Mouse (Mus musculus) liver, embryonic 13.5 days (tissue): ENCODE data around the gene Tnip2. TPM values are rescaled to one million over a fixed set of nuclear protein-coding genes. Genes with fewer than 3 reads are reported as not detected.

Experiments used
- ATAC-seq: fragments of 200-750 bp; cut with Nextera tagmentation; 2 replicates; pipeline ENCODE4 v1.8.0; 2017; ENCODE audit warnings: low read depth, mild to moderate bottlenecking, moderate number of reproducible peaks, moderate library complexity
- DNase-seq: peaks from one replicate; pipeline ENCODE4 v3.0.0; 2022
- H3K27ac ChIP-seq: fragments of 300-500 bp; sonication (generic); 2 replicates; pipeline ENCODE4 v1.5.1; 2015; ENCODE audit warnings: moderate library complexity, mild to moderate bottlenecking, inconsistent platforms
- H3K27me3 ChIP-seq: fragments of 300-500 bp; sonication (generic); 2 replicates; pipeline ENCODE4 v1.6.1; 2015; ENCODE audit warnings: mild to moderate bottlenecking, inconsistent platforms
- H3K36me3 ChIP-seq: fragments of 300-500 bp; sonication (generic); 2 replicates; pipeline ENCODE4 v1.6.1; 2015; ENCODE audit warnings: mild to moderate bottlenecking, inconsistent platforms
- H3K4me1 ChIP-seq: fragments of 300-500 bp; sonication (generic); replicated peaks from 2 replicates; pipeline ENCODE4 v1.6.1; 2015; ENCODE audit warnings: inconsistent platforms
- H3K4me2 ChIP-seq: fragments of 300-500 bp; sonication (generic); 2 replicates; pipeline ENCODE4 v1.6.1; 2015; ENCODE audit warnings: inconsistent platforms, mild to moderate bottlenecking, moderate library complexity
- H3K4me3 ChIP-seq: fragments of 300-500 bp; sonication (generic); replicated peaks from 2 replicates; pipeline ENCODE4 v1.5.1; 2015; ENCODE audit warnings: mild to moderate bottlenecking, inconsistent platforms
- H3K9ac ChIP-seq: fragments of 300-500 bp; sonication (generic); 2 replicates; pipeline ENCODE4 v1.6.1; 2015; ENCODE audit warnings: mild to moderate bottlenecking, inconsistent platforms
- H3K9me3 ChIP-seq: fragments of 300-500 bp; sonication (generic); replicated peaks from 2 replicates; pipeline ENCODE4 v1.6.1; 2016; ENCODE audit warnings: inconsistent platforms
- WGBS: fragments of 180-500 bp; shearing (Covaris S2); methylation state at CpG from one replicate; pipeline ENCODE4 v1.1.7; 2015; ENCODE audit not compliant: insufficient replicate concordance; 5-methylcytosine and 5-hydroxymethylcytosine counted together
- polyA plus RNA-seq: library from polyadenylated mRNA; unstranded; fragments of >200 nt; fragmentation: Nextera tagmentation; extraction: Ambion mirVana; gene quantifications from 2 replicates; pipeline ENCODE4 v1.2.1, GENCODE M21; 2015

The Tnip2 gene
- polyA plus RNA-seq, 1 experiment from 2014 or later = 5.4 TPM

- ATAC-seq = no peak
- no peak for DNase-seq
- Histone ChIP-seq H3K4me2 (no peak overlapping the region), H3K27me3 (peaks cover 10% of the 10 kb centered on the region; the same call in 1 of the 2 replicates), H3K36me3 (no peaks in the 10 kb centered on the region), H3K4me3 (no peak overlapping the region), H3K27ac (no peak overlapping the region), H3K9ac (no peak overlapping the region), H3K9me3 (no peaks in the 10 kb centered on the region), H3K4me1 (peaks cover 55% of the 10 kb centered on the region)
- 54% methylated on average over 4 of the region's 4 CpGs for WGBS
These were observed 10.2 kb upstream of the Tnip2 start for GRCm38 (mm10) chr5:34523958-34524485.

DNA sequence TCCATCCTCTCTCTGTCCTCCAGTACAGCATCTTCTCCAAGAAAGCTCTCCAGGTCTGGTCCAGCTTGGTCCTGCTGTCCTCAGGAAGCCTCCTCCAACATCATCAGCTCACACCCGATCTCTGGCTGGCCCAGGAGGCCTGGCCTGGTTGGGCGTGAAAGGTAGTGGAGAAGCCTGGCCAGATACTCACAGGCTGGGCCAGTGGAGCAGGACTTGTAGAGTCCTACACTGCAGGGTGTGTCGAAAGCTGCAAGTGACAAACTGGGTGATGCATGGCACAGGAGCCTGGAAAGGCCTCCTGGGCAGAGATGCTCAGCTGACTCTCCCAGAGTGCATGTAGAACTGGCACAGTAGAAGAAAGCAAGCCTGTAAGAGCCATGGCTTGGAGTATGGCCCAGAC lies 7.5 kb upstream of the Tnip2 start:
- H3K27ac ChIP-seq = 0 out of 2 replicates have a peak overlapping the region, but pooled peaks have one; percentile 11
- peaks cover 38% of the 10 kb centered on the region for H3K4me1 ChIP-seq
- DNase-seq (no peak), ATAC-seq (no peak)
- no peaks in the 10 kb centered on the region for H3K36me3 ChIP-seq
- 58% methylated on average over 3 of the region's 3 CpGs for WGBS
- no peak overlapping the region for H3K4me3 ChIP-seq
- 0 out of 2 replicates have a peak overlapping the region, but pooled peaks have one; percentile 17 for H3K9ac ChIP-seq
- 0 out of 2 replicates have a peak, but pooled peaks cover 5% of the 10 kb centered on the region for H3K27me3 ChIP-seq
- no peak overlapping the region for H3K4me2 ChIP-seq
- H3K9me3 ChIP-seq = no peaks in the 10 kb centered on the region

GRCm38 (mm10) chr5:34520458-34521209 lies 6.8 kb upstream of the Tnip2 start:
- WGBS = 22% methylated on average over 11 of the region's 11 CpGs
- H3K36me3 ChIP-seq = no peaks in the 10 kb centered on the region
- peaks cover 31% of the 10 kb centered on the region for H3K4me1 ChIP-seq
- no peak overlapping the region for H3K9ac ChIP-seq
- H3K9me3 ChIP-seq = no peaks in the 10 kb centered on the region
- ATAC-seq (no peak; the same call in 1 of the 2 replicates), DNase-seq (no peak)
- peak overlapping the region; percentile 11; the same call in 1 of the 2 replicates for H3K27ac ChIP-seq
- H3K4me2 ChIP-seq = no peak overlapping the region
- H3K4me3 ChIP-seq = no peak overlapping the region
- 0 out of 2 replicates have a peak, but pooled peaks cover 5% of the 10 kb centered on the region for H3K27me3 ChIP-seq

GRCm38 (mm10) chr5:34519389-34519910 lies 5.7 kb upstream of the Tnip2 start:
- Histone ChIP-seq H3K4me2 (no peak overlapping the region), H3K27ac (peak overlapping the region; percentile 11; the same call in 1 of the 2 replicates)
- 71% methylated on average over 9 of the region's 9 CpGs for WGBS

DNA sequence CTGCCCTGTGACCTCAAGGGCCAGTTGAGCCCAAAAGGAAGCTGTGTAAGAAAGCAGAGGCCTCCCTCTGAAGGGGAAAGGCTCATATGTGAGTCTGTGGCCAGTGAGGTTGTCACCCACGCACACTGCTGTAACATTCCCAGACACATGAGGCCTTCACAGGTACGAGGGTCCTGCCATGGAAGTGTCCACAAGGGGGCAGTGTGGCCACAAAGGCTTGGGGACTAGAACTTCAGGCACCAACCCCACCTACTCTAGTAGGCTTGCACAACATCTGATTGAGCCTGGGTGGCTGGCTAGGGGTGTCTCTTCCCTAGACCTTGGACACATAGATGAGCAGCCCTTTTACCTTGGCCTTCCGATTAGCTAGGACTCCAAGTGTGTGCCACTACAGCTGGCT lies 4.1 kb upstream of the Tnip2 start:
- DNase-seq = peak; percentile 69
- no peaks in the 10 kb centered on the region for H3K36me3 ChIP-seq
- no peak overlapping the region for H3K27ac ChIP-seq
- no peak overlapping the region for H3K9ac ChIP-seq
- no peak overlapping the region for H3K4me2 ChIP-seq
- no peak overlapping the region for H3K4me3 ChIP-seq
- H3K9me3 ChIP-seq = no peaks in the 10 kb centered on the region
- ATAC-seq = peak; percentile 16; the same call in 1 of the 2 replicates
- peaks cover 43% of the 10 kb centered on the region for H3K4me1 ChIP-seq
- H3K27me3 ChIP-seq = no peaks in the 10 kb centered on the region
- 10% methylated on average over 3 of the region's 3 CpGs for WGBS

More at GRCm38 (mm10) chr5:34519389-34519910, 5.7 kb upstream of the Tnip2 start:
- ATAC-seq (no peak), DNase-seq (no peak)
- no peaks in the 10 kb centered on the region for H3K9me3 ChIP-seq
- 0 out of 2 replicates have a peak, but pooled peaks cover 3% of the 10 kb centered on the region for H3K27me3 ChIP-seq
- H3K9ac ChIP-seq = no peak overlapping the region
- H3K36me3 ChIP-seq = no peaks in the 10 kb centered on the region
- H3K4me3 ChIP-seq = no peak overlapping the region
- H3K4me1 ChIP-seq = peaks cover 32% of the 10 kb centered on the region

DNA sequence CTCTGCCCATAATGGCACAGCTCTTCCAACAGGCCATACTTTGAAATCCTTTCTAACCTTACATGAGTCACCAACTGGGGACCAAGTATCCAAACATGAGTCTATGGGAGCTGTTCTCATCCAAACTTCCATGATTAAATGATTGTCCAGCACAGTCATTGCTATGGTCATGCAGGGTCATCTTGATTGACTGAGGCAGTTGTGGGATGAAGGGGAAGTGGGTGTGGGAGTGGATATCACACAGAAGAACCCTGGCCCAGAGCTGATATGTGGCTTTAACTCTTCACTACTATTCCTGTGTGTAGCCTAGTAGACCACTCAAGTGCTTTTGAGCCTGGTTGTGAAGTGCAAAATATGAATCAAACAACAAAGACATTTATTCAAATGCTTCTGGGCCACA lies 1.3 kb upstream of the Tnip2 start:
- peaks cover 34% of the 10 kb centered on the region for H3K4me1 ChIP-seq
- no peak overlapping the region for H3K9ac ChIP-seq
- no peak overlapping the region for H3K4me2 ChIP-seq
- no peaks in the 10 kb centered on the region for H3K36me3 ChIP-seq
- no peaks in the 10 kb centered on the region for H3K9me3 ChIP-seq
- no peak for ATAC-seq
- no peak for DNase-seq
- H3K27me3 ChIP-seq = no peaks in the 10 kb centered on the region
- H3K4me3 ChIP-seq = no peak overlapping the region
- H3K27ac ChIP-seq = no peak overlapping the region

GRCm38 (mm10) chr5:34514218-34514566 lies 401 bp upstream of the Tnip2 start:
- Histone ChIP-seq H3K9ac (peak overlapping the region; percentile 60), H3K4me1 (peaks cover 31% of the 10 kb centered on the region), H3K36me3 (no peaks in the 10 kb centered on the region), H3K27me3 (no peaks in the 10 kb centered on the region), H3K4me2 (peak overlapping the region; percentile 100), H3K4me3 (peak overlapping the region; percentile 82), H3K9me3 (no peaks in the 10 kb centered on the region), H3K27ac (no peak overlapping the region)
- DNase-seq = no peak
- 10% methylated on average over 7 of the region's 7 CpGs for WGBS
- peak; percentile 35 for ATAC-seq

- H3K4me1 ChIP-seq = peaks cover 23% of the 10 kb centered on the region
- peak overlapping the region; percentile 82; the same call in 1 of the 2 replicates for H3K4me3 ChIP-seq
- no peak overlapping the region for H3K9ac ChIP-seq
- no peaks in the 10 kb centered on the region for H3K36me3 ChIP-seq
- H3K27me3 ChIP-seq = no peaks in the 10 kb centered on the region
- 89% methylated on average over 3 of the region's 3 CpGs for WGBS
- no peaks in the 10 kb centered on the region for H3K9me3 ChIP-seq
- DNase-seq (no peak), ATAC-seq (no peak)
- H3K27ac ChIP-seq = no peak overlapping the region
- H3K4me2 ChIP-seq = peak overlapping the region; percentile 100
These were observed 1.3 kb downstream of the Tnip2 start for GRCm38 (mm10) chr5:34512486-34512885.

GRCm38 (mm10) chr5:34502821-34503220 lies 11.0 kb downstream of the Tnip2 start:
- DNase-seq (no peak), ATAC-seq (peak; percentile 34; the same call in 1 of the 2 replicates)
- WGBS = 64% methylated on average over 6 of the region's 6 CpGs
- Histone ChIP-seq H3K4me3 (no peak overlapping the region), H3K4me2 (no peak overlapping the region), H3K9ac (no peak overlapping the region), H3K36me3 (0 out of 2 replicates have a peak, but pooled peaks cover 20% of the 10 kb centered on the region), H3K27me3 (no peaks in the 10 kb centered on the region), H3K27ac (no peak overlapping the region), H3K9me3 (no peaks in the 10 kb centered on the region), H3K4me1 (no peaks in the 10 kb centered on the region)

GRCm38 (mm10) chr5:34502411-34502810 lies 11.4 kb downstream of the Tnip2 start:
- no peaks in the 10 kb centered on the region for H3K9me3 ChIP-seq
- ATAC-seq (0 out of 2 replicates have a peak, but pooled peaks have one; percentile 7), DNase-seq (no peak)
- 0 out of 2 replicates have a peak, but pooled peaks cover 20% of the 10 kb centered on the region for H3K36me3 ChIP-seq
- no peak overlapping the region for H3K4me2 ChIP-seq
- H3K9ac ChIP-seq = no peak overlapping the region
- H3K4me3 ChIP-seq = no peak overlapping the region
- H3K27me3 ChIP-seq = no peaks in the 10 kb centered on the region
- WGBS = 78% methylated on average over 1 of the region's 1 CpGs
- H3K27ac ChIP-seq = no peak overlapping the region
- peaks cover 2% of the 10 kb centered on the region; the same call in 1 of the 2 replicates for H3K4me1 ChIP-seq

GRCm38 (mm10) chr5:34501588-34501987 lies 12.2 kb downstream of the Tnip2 start:
- Histone ChIP-seq H3K4me3 (no peak overlapping the region), H3K27me3 (no peaks in the 10 kb centered on the region), H3K4me1 (peaks cover 6% of the 10 kb centered on the region), H3K9me3 (no peaks in the 10 kb centered on the region), H3K27ac (no peak overlapping the region), H3K36me3 (peaks cover 22% of the 10 kb centered on the region; the same call in 1 of the 2 replicates), H3K9ac (no peak overlapping the region), H3K4me2 (no peak overlapping the region)
- ATAC-seq (no peak), DNase-seq (no peak)
- whole genome bisulfite sequencing = 72% methylated on average over 3 of the region's 3 CpGs
